Mouse (Mus musculus) megakaryocyte, embryonic 14.5 days (primary cell): ENCODE data around the gene Cad.
"Not testable (repeated sequence)": the region's sequence is repeated elsewhere in the genome, so short reads cannot be mapped to it uniquely, and the experiment has no call there.

Source experiments
- FLI1 ChIP-seq: IDR thresholded peaks from 2 replicates; pipeline ENCODE4 v1.6.1; 2012; ENCODE audit warnings: low read length, inconsistent platforms, mixed read lengths
- GATA1 ChIP-seq: IDR thresholded peaks from 3 replicates; pipeline ENCODE4 v1.6.1; 2012; ENCODE audit warnings: mixed read lengths, low read length, inconsistent platforms, borderline replicate concordance

- not testable (repeated sequence) for TF ChIP-seq GATA1, FLI1
Measured at GRCm38 (mm10) chr5:31053728-31054127, 852 bp upstream of the Cad start.
